In genomic region chr14:56810781-56811690, GRCm38 (mm10) we compare ENCODE assay signal across 7 mouse cellular contexts. TPM values are rescaled to one million over a fixed set of nuclear protein-coding genes. Genes with fewer than 3 reads are reported as not detected.
DNase-seq lines count a peak whose midpoint lies in the region; ATAC-seq and TF ChIP-seq lines count a peak whose summit lies in the region.
"Not testable (repeated sequence)": the region's sequence is repeated elsewhere in the genome, so short reads cannot be mapped to it uniquely, and the experiment has no call there.

No protein-coding gene starts in this region.

- WGBS in embryonic facial prominence, embryonic 13.5 days: under 1% methylated on average over 43 of the region's 86 CpGs
- 1% methylated on average over 45 of the region's 86 CpGs for WGBS in kidney, adult 2 months
- WGBS in liver, adult 2 months: 2% methylated on average over 43 of the region's 86 CpGs
- WGBS in midbrain, embryonic 16.5 days: under 1% methylated on average over 40 of the region's 86 CpGs

- TF ChIP-seq CTCF in kidney, adult 2 months (conservative IDR thresholded peaks at IDR 0.05; ENCODE audit: insufficient read depth, insufficient read length, low read depth, low read length); liver, adult 2 months (IDR thresholded peaks at IDR 0.05; ENCODE audit: low read depth, low read length): not testable (repeated sequence)

- not testable (repeated sequence) for H3K36me3 ChIP-seq in embryonic facial prominence, embryonic 13.5 days; kidney, adult 2 months (ENCODE audit: control insufficient read depth, insufficient read depth, low read length); liver, adult 2 months (ENCODE audit: control insufficient read depth, insufficient read depth, low read length); midbrain, embryonic 16.5 days (ENCODE audit: control insufficient read depth, insufficient read depth, low read length)

- peak overlapping the region; percentile 87 for H3K27ac ChIP-seq in embryonic facial prominence, embryonic 13.5 days
- peak overlapping the region; percentile 94 for H3K27ac ChIP-seq in kidney, adult 2 months (ENCODE audit: insufficient read depth, low read depth, low read length)
- H3K27ac ChIP-seq in liver, adult 2 months (replicated peaks; ENCODE audit: insufficient read depth, low read depth, low read length): peak overlapping the region; percentile 96
- peak overlapping the region; percentile 85 for H3K27ac ChIP-seq in midbrain, embryonic 16.5 days (ENCODE audit: low read length)

- DNase-seq in adrenal gland, postnatal 25 days: peak; percentile 48
- DNase-seq in heart, adult 8-10 months (ENCODE audit: low spot score): peak; percentile 26
- peak; percentile 63 for DNase-seq in kidney, adult 2 months
- DNase-seq in liver, adult 2 months (ENCODE audit: extremely low read depth, low read depth, low spot score): peak; percentile 48
- peak; percentile 31 to 48 for DNase-seq in spleen, postnatal 14 days (ENCODE audit: low spot score in 2 of 2)

- ATAC-seq in embryonic facial prominence, embryonic 13.5 days (ENCODE audit: insufficient number of reproducible peaks, insufficient read depth, low FRiP score, low TSS enrichment, low read depth); midbrain, embryonic 16.5 days: not testable (repeated sequence)

- not testable (repeated sequence) for H3K27me3 ChIP-seq in embryonic facial prominence, embryonic 13.5 days; kidney, adult 2 months (replicated peaks; ENCODE audit: control insufficient read depth, insufficient read depth, low read length); liver, adult 2 months (ENCODE audit: control insufficient read depth, insufficient read depth, low read length); midbrain, embryonic 16.5 days (ENCODE audit: control insufficient read depth, insufficient read depth, low read depth, low read length)

- peak overlapping the region; percentile 89 for H3K9ac ChIP-seq in embryonic facial prominence, embryonic 13.5 days
- peak overlapping the region; percentile 96 for H3K9ac ChIP-seq in liver, adult 2 months (ENCODE audit: low read depth, low read length)
- H3K9ac ChIP-seq in midbrain, embryonic 16.5 days (ENCODE audit: low read depth, low read length): peak overlapping the region; percentile 74

- not testable (repeated sequence) for H3K9me3 ChIP-seq in embryonic facial prominence, embryonic 13.5 days; midbrain, embryonic 16.5 days (replicated peaks; ENCODE audit: control insufficient read depth, low read length, poor library complexity, severe bottlenecking)

- peaks cover 19% of the 10 kb centered on the region for H3K4me1 ChIP-seq in embryonic facial prominence, embryonic 13.5 days
- not testable (repeated sequence) for H3K4me1 ChIP-seq in kidney, adult 2 months (ENCODE audit: control insufficient read depth, insufficient read depth, low read length)
- H3K4me1 ChIP-seq in liver, adult 2 months (ENCODE audit: control insufficient read depth, insufficient read depth, low read length): peaks cover 11% of the 10 kb centered on the region; the same call in 1 of the 2 replicates
- peaks cover 20% of the 10 kb centered on the region for H3K4me1 ChIP-seq in midbrain, embryonic 16.5 days (ENCODE audit: control insufficient read depth, insufficient read depth, low read length)

- peak overlapping the region; percentile 69 for H3K4me3 ChIP-seq in embryonic facial prominence, embryonic 13.5 days
- peak overlapping the region; percentile 66 for H3K4me3 ChIP-seq in kidney, adult 2 months (ENCODE audit: insufficient read depth, low read depth, low read length)
- H3K4me3 ChIP-seq in liver, adult 2 months (ENCODE audit: insufficient read depth, low read depth, low read length): peak overlapping the region; percentile 75
- peak overlapping the region; percentile 65 for H3K4me3 ChIP-seq in midbrain, embryonic 16.5 days (ENCODE audit: low read depth, low read length)

- H3K4me2 ChIP-seq in embryonic facial prominence, embryonic 13.5 days: peak overlapping the region; percentile 63
- H3K4me2 ChIP-seq in midbrain, embryonic 16.5 days (ENCODE audit: low read length): peak overlapping the region; percentile 71

- TF ChIP-seq POLR2A in kidney, adult 2 months (IDR thresholded peaks at IDR 0.05; ENCODE audit: low read depth, low read length); liver, adult 2 months (IDR thresholded peaks at IDR 0.05; ENCODE audit: extremely low read depth, insufficient read depth, low read length): not testable (repeated sequence)

- peaks cover 11% of the 10 kb centered on the region; the same call in 1 of the 2 replicates for H3K79me2 ChIP-seq in liver, adult 2 months (ENCODE audit: control insufficient read depth, insufficient read depth, low read length)

RNA-seq across cellular contexts. Expression of gene Zmym5, which starts 0.5 kb away (rescaled TPM):
- 33.7 and 39.0 TPM in 2 replicates for total RNA-seq in adrenal gland, postnatal 25 days (2021)
- 29.5 and 31.8 TPM in 2 replicates for polyA plus RNA-seq in embryonic facial prominence, embryonic 13.5 days (2015; fragmentation: Nextera tagmentation; extraction: Ambion mirVana)
- total RNA-seq in heart, adult 8-10 months (2022): 10 to 100 TPM; 17.9 to 21.2 (median 20.6) TPM
- 7.1 and 8.4 TPM in 2 replicates for polyA plus RNA-seq in kidney, adult 2 months (2012; rRNA removed)
- 14.2 and 18.5 TPM in 2 replicates for total RNA-seq in liver, adult 2 months (2014; rRNA removed)
- polyA plus RNA-seq in liver, adult 2 months (2012; rRNA removed): 2.8 and 3.0 TPM in 2 replicates
- polyA plus RNA-seq in midbrain, embryonic 16.5 days (2015; fragmentation: Nextera tagmentation; extraction: Ambion mirVana): 36.4 and 38.5 TPM in 2 replicates

RNA-seq across cellular contexts. Expression of gene Pspc1, which starts 32.9 kb away (rescaled TPM):
- 27.5 TPM in 2 replicates for total RNA-seq in adrenal gland, postnatal 25 days (2021)
- 35.3 and 45.7 TPM in 2 replicates for polyA plus RNA-seq in embryonic facial prominence, embryonic 13.5 days (2015; fragmentation: Nextera tagmentation; extraction: Ambion mirVana)
- total RNA-seq in heart, adult 8-10 months (2022): 10 to 100 TPM; 12.1 to 22.6 (median 17.0) TPM
- 4.1 TPM in 2 replicates for polyA plus RNA-seq in kidney, adult 2 months (2012; rRNA removed)
- 6.5 and 11.6 TPM in 2 replicates for total RNA-seq in liver, adult 2 months (2014; rRNA removed)
- polyA plus RNA-seq in liver, adult 2 months (2012; rRNA removed): 1.3 and 1.8 TPM in 2 replicates
- polyA plus RNA-seq in midbrain, embryonic 16.5 days (2015; fragmentation: Nextera tagmentation; extraction: Ambion mirVana): 38.8 and 49.1 TPM in 2 replicates
